Mouse (Mus musculus): ENCODE measurements around the gene Chrm5. TPM values are rescaled to one million over a fixed set of nuclear protein-coding genes. Genes with fewer than 3 reads are reported as not detected.

Chrm5 gene
- polyA plus RNA-seq, 1 experiment from 2014 or later, result 0.12 TPM

DNA sequence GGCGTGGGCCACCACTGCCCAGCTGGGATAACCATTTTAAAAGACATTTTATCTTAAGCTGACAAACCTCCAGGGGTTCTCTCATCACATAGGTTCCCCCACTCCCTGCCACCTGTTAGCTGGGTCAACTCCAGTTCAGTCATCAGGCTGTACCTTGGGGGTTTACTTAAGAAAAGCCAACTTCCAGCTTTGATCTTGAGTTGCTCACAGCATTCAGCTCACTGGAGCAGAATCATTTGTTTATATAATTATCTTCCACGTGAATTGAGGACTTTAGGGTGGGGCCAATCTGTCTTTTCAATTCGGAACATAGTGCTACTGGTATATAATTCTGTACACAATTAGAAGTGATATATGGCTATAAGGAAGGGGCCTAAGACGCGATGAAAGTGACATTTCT is 11.1 kb upstream of the Chrm5 start:
- no peak overlapping the region for H3K9ac ChIP-seq (ENCODE audit: low read length)
- ATAC-seq (ENCODE audit: insufficient number of reproducible peaks, low FRiP score, low TSS enrichment, low read depth) (no peak), DNase-seq (ENCODE audit: low spot score) (no peak)
- no peak overlapping the region for H3K27ac ChIP-seq (replicated peaks; ENCODE audit: low read depth, low read length)
- 80% methylated on average over 5 of the region's 5 CpGs for WGBS
- H3K4me3 ChIP-seq (ENCODE audit: low read depth, low read length), result no peak overlapping the region
- no peaks in the 10 kb centered on the region for H3K27me3 ChIP-seq (ENCODE audit: control insufficient read depth, insufficient read depth, low read length)
- no peaks in the 10 kb centered on the region for H3K36me3 ChIP-seq (ENCODE audit: control insufficient read depth, insufficient read depth, low read length)
- H3K9me3 ChIP-seq (ENCODE audit: control insufficient read depth, low read length), result no peaks in the 10 kb centered on the region
- H3K4me2 ChIP-seq (ENCODE audit: low read depth, severe bottlenecking), result no peak overlapping the region
- no peaks in the 10 kb centered on the region; the same call in 1 of the 2 replicates for H3K4me1 ChIP-seq (ENCODE audit: control insufficient read depth, insufficient read depth, low read length)

GRCm38 (mm10) chr2:112490483-112491196 is 10.1 kb upstream of the Chrm5 start:
- no peaks in the 10 kb centered on the region for H3K27me3 ChIP-seq (ENCODE audit: control insufficient read depth, insufficient read depth, low read length)
- H3K36me3 ChIP-seq (ENCODE audit: control insufficient read depth, insufficient read depth, low read length), result no peaks in the 10 kb centered on the region
- no peak overlapping the region for H3K9ac ChIP-seq (ENCODE audit: low read length)
- WGBS, result 84% methylated on average over 11 of the region's 11 CpGs
- no peak overlapping the region for H3K27ac ChIP-seq (replicated peaks; ENCODE audit: low read depth, low read length)
- H3K4me2 ChIP-seq (ENCODE audit: low read depth, severe bottlenecking), result no peak overlapping the region
- ATAC-seq (ENCODE audit: insufficient number of reproducible peaks, low FRiP score, low TSS enrichment, low read depth) (no peak), DNase-seq (ENCODE audit: low spot score) (no peak)
- H3K4me1 ChIP-seq (ENCODE audit: control insufficient read depth, insufficient read depth, low read length), result no peaks in the 10 kb centered on the region; the same call in 1 of the 2 replicates
- H3K4me3 ChIP-seq (ENCODE audit: low read depth, low read length), result no peak overlapping the region
- no peaks in the 10 kb centered on the region for H3K9me3 ChIP-seq (ENCODE audit: control insufficient read depth, low read length)

DNA sequence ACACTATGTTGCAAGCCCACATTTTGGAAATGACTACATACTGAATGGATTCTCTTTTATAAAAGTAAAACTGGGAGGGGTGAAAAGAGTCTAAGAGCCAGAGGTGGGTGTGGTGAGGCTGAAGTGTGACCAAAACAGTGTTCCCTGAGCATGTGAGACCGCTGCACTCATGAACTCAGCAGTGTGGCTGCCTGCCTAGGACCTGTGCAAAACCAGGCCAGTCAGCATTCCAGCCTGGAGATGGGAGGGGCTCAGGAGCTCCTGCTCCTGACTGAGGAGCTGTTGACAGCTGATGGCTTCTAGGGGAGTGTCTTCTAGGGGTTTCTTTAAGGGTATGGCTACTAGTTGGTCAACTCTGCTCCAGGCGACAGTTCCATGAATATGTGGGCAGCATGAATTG is 4.3 kb upstream of the Chrm5 start:
- DNase-seq (ENCODE audit: low spot score), result no peak
- no peaks in the 10 kb centered on the region for H3K27me3 ChIP-seq (ENCODE audit: control insufficient read depth, insufficient read depth, low read length)
- H3K4me2 ChIP-seq (ENCODE audit: low read depth, severe bottlenecking), result no peak overlapping the region
- H3K4me3 ChIP-seq (ENCODE audit: low read depth, low read length), result no peak overlapping the region
- no peaks in the 10 kb centered on the region for H3K4me1 ChIP-seq (ENCODE audit: control insufficient read depth, insufficient read depth, low read length)
- no peak for ATAC-seq (ENCODE audit: insufficient number of reproducible peaks, low FRiP score, low TSS enrichment, low read depth)
- H3K9me3 ChIP-seq (ENCODE audit: control insufficient read depth, low read length), result no peaks in the 10 kb centered on the region
- H3K27ac ChIP-seq (replicated peaks; ENCODE audit: low read depth, low read length), result no peak overlapping the region
- H3K36me3 ChIP-seq (ENCODE audit: control insufficient read depth, insufficient read depth, low read length), result no peaks in the 10 kb centered on the region
- no peak overlapping the region for H3K9ac ChIP-seq (ENCODE audit: low read length)
- 80% methylated on average over 2 of the region's 2 CpGs for WGBS

DNA sequence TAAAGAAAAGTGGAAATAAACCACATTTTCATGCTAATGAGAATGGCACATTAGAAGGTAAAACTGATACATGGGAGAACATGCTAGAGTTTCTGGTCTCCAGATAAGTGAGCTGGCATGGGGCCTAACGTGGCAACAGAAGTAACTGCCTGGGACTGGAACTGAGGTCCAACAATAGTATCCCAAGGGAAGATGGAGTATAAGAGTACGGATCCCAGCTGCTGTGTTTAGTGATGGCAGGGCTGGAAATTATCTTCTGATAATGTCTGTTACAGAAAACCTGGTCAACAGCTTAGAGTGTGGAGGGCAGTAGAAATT is 2.7 kb upstream of the Chrm5 start:
- no peaks in the 10 kb centered on the region for H3K9me3 ChIP-seq (ENCODE audit: control insufficient read depth, low read length)
- no peak for DNase-seq (ENCODE audit: low spot score)
- H3K4me1 ChIP-seq (ENCODE audit: control insufficient read depth, insufficient read depth, low read length), result no peaks in the 10 kb centered on the region
- no peak overlapping the region for H3K4me2 ChIP-seq (ENCODE audit: low read depth, severe bottlenecking)
- no peak for ATAC-seq (ENCODE audit: insufficient number of reproducible peaks, low FRiP score, low TSS enrichment, low read depth)
- no peak overlapping the region for H3K27ac ChIP-seq (replicated peaks; ENCODE audit: low read depth, low read length)
- no peaks in the 10 kb centered on the region for H3K27me3 ChIP-seq (ENCODE audit: control insufficient read depth, insufficient read depth, low read length)
- WGBS, result 86% methylated on average over 2 of the region's 2 CpGs
- no peak overlapping the region for H3K4me3 ChIP-seq (ENCODE audit: low read depth, low read length)
- no peak overlapping the region for H3K9ac ChIP-seq (ENCODE audit: low read length)
- no peaks in the 10 kb centered on the region for H3K36me3 ChIP-seq (ENCODE audit: control insufficient read depth, insufficient read depth, low read length)

DNA sequence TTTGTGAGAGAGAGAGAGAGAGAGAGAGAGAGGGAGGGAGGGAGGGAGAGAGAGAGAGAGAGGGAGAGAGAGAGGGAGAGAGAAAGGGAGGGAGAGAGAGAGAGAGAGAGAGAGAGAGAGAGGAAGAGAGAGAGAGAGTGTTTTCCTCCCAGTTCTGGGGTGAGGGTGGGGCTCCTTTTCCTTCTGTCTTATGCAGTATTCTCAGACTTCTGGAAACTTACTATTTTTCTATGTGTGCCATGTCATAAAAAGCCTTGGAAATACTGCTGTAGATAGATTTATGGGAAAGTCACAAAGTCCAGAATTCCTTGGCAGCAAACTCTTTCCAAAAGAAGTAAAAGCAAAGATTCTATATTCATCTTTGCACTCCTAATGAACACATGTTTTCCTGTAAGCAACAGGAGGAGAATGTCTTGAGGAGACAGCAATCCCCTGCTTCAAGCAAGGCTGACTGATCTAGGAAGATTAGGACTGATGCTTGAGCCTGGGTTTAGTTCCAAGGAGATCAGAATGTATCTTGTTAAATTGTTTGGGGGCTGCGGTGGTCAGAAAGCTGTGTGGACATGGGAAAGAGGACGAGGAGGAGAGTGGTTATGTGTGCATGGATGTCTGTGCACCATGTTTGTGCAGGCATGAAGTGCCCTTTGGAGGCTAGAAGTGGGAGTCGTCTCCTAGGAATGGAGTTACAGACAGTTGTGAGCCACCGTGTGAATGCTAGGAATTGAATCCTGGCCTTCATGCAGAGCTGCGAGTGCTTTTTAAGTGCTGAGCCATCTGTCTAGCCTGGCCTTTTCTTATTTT is 2.2 kb upstream of the Chrm5 start:
- ATAC-seq (ENCODE audit: insufficient number of reproducible peaks, low FRiP score, low TSS enrichment, low read depth) (no peak), DNase-seq (ENCODE audit: low spot score) (no peak)
- H3K9me3 ChIP-seq (ENCODE audit: control insufficient read depth, low read length), result no peaks in the 10 kb centered on the region
- H3K9ac ChIP-seq (ENCODE audit: low read length), result no peak overlapping the region
- H3K4me2 ChIP-seq (ENCODE audit: low read depth, severe bottlenecking), result no peak overlapping the region
- H3K36me3 ChIP-seq (ENCODE audit: control insufficient read depth, insufficient read depth, low read length), result no peaks in the 10 kb centered on the region
- H3K27ac ChIP-seq (replicated peaks; ENCODE audit: low read depth, low read length), result no peak overlapping the region
- H3K4me3 ChIP-seq (ENCODE audit: low read depth, low read length), result no peak overlapping the region
- H3K4me1 ChIP-seq (ENCODE audit: control insufficient read depth, insufficient read depth, low read length), result no peaks in the 10 kb centered on the region
- no peaks in the 10 kb centered on the region for H3K27me3 ChIP-seq (ENCODE audit: control insufficient read depth, insufficient read depth, low read length)
- WGBS, result 82% methylated on average over 5 of the region's 5 CpGs

GRCm38 (mm10) chr2:112481564-112481963 is 995 bp upstream of the Chrm5 start:
- 0% methylated on average over 2 of the region's 2 CpGs for WGBS
- DNase-seq (ENCODE audit: low spot score) (no peak), ATAC-seq (ENCODE audit: insufficient number of reproducible peaks, low FRiP score, low TSS enrichment, low read depth) (no peak)
- Histone ChIP-seq H3K36me3 (ENCODE audit: control insufficient read depth, insufficient read depth, low read length) (no peaks in the 10 kb centered on the region), H3K27ac (replicated peaks; ENCODE audit: low read depth, low read length) (no peak overlapping the region), H3K4me2 (ENCODE audit: low read depth, severe bottlenecking) (no peak overlapping the region), H3K4me1 (ENCODE audit: control insufficient read depth, insufficient read depth, low read length) (no peaks in the 10 kb centered on the region), H3K4me3 (ENCODE audit: low read depth, low read length) (no peak overlapping the region), H3K9me3 (ENCODE audit: control insufficient read depth, low read length) (no peaks in the 10 kb centered on the region), H3K27me3 (ENCODE audit: control insufficient read depth, insufficient read depth, low read length) (no peaks in the 10 kb centered on the region), H3K9ac (ENCODE audit: low read length) (no peak overlapping the region)

DNA sequence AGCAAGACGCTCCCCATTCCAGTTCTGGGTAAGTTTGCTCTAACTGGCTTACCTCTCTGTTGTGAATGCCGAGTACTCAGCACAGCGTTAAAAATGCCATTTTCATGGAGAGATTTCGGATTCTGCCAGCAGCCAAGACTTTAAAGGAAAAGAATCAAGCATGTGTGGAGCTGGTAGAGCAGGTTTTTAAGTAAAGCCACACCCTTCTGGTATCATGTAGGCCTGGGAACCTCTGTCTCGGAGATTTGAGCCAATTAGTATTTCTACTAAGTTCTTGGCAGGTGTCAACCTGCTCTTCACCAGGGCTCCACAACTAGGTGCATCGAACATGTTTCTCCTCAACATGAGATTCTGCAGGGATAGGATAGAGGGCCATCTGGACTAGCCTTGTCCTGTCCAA is 4.0 kb downstream of the Chrm5 start:
- no peak overlapping the region for H3K27ac ChIP-seq (replicated peaks; ENCODE audit: low read depth, low read length)
- no peaks in the 10 kb centered on the region for H3K27me3 ChIP-seq (ENCODE audit: control insufficient read depth, insufficient read depth, low read length)
- no peaks in the 10 kb centered on the region for H3K4me1 ChIP-seq (ENCODE audit: control insufficient read depth, insufficient read depth, low read length)
- no peak for ATAC-seq (ENCODE audit: insufficient number of reproducible peaks, low FRiP score, low TSS enrichment, low read depth)
- no peaks in the 10 kb centered on the region for H3K36me3 ChIP-seq (ENCODE audit: control insufficient read depth, insufficient read depth, low read length)
- WGBS, result 74% methylated on average over 6 of the region's 6 CpGs
- H3K9ac ChIP-seq (ENCODE audit: low read length), result no peak overlapping the region
- H3K9me3 ChIP-seq (ENCODE audit: control insufficient read depth, low read length), result no peaks in the 10 kb centered on the region
- no peak overlapping the region for H3K4me2 ChIP-seq (ENCODE audit: low read depth, severe bottlenecking)
- H3K4me3 ChIP-seq (ENCODE audit: low read depth, low read length), result no peak overlapping the region
- no peak for DNase-seq (ENCODE audit: low spot score)

DNA sequence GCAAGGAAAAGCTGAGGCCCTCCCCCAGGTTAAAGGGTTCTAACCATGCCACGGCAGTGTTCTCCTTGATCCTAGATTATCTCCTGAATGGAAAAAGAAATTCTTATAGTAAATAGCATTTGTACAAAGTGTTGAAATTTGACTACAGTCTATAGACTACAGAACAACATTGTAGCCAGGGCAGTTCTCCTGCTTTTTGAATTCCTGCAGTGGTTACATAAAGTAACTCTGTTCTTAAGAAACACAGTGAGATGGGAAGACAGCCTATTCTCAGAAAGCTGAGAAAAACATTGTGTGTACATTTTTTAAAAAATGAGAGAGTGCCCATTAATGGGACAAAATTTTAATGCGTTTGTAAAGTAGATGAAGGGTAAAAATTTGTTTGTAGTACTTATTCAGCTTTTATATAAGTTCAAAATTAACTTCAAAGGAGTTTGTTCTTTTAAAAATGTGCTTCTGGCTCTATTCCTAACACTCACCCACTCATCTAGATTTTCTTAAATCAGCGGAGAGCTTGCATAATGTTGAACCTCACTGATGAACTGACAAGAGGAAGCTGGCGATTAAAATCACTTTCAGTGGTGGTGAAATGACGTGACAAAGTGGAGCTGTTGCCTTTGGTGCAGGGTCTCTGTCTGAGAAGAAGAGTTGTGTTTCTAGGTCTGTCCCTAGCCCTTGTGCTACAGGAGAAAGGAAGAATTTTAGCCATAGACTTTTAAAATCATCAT is 5.4 kb downstream of the Chrm5 start:
- no peak for ATAC-seq (ENCODE audit: insufficient number of reproducible peaks, low FRiP score, low TSS enrichment, low read depth)
- H3K36me3 ChIP-seq (ENCODE audit: control insufficient read depth, insufficient read depth, low read length), result no peaks in the 10 kb centered on the region
- WGBS, result 82% methylated on average over 5 of the region's 5 CpGs

More for the DNA sequence above, 5.4 kb downstream of the Chrm5 start:
- Histone ChIP-seq H3K9ac (ENCODE audit: low read length) (no peak overlapping the region), H3K27me3 (ENCODE audit: control insufficient read depth, insufficient read depth, low read length) (no peaks in the 10 kb centered on the region), H3K9me3 (ENCODE audit: control insufficient read depth, low read length) (no peaks in the 10 kb centered on the region), H3K27ac (replicated peaks; ENCODE audit: low read depth, low read length) (no peak overlapping the region), H3K4me3 (ENCODE audit: low read depth, low read length) (no peak overlapping the region), H3K4me2 (ENCODE audit: low read depth, severe bottlenecking) (no peak overlapping the region), H3K4me1 (ENCODE audit: control insufficient read depth, insufficient read depth, low read length) (no peaks in the 10 kb centered on the region)
- no peak for DNase-seq (ENCODE audit: low spot score)

Measured in limb, embryonic 11.5 days (tissue).